Mouse (Mus musculus): ENCODE measurements around the gene Mri1.
"Not testable (repeated sequence)": the region's sequence is repeated elsewhere in the genome, so short reads cannot be mapped to it uniquely, and the experiment has no call there.

The Mri1 gene

DNA sequence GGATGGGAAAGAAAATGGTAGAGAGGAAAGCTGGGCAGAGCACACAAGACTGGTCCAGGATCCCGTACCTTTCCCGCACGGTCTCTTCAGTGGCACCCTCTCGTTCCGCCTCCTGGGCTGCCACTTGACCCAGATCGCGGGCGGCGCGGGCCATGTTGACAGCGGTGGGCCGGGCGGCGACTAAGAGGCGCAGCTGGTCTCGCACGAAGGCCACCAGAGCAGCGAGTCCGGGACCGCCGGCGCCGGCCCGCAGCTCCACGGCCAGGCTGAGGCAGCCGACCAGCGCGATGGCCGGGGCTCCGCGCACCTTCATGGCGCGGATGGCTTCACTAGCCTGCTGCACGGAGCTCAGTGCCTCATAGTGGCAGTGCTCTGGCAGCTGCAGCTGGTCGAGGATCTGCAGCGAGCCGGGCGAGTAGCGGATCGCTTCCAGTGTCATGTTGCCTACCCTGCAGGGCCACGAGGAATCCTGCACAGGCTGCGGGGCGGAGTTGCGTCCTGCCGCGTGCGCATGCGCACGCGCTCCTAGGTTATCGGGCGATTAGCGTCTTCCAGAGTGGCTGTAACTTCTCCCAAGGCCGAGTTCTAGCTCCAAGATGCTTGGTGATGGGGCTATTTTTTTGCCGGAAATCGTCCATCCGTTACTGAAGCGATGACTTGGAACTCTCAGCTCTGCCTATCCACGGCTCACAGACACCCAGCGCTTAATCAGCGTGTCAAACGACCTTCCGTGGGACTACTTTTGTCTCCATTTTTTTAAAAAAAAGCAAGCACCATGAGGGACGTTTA lies at the start of gene Mri1:
Gene Mri1, minus strand, starts transcription at position 505 of the 789 bp plus-strand sequence.
- peak; percentile 61 to 75 for DNase-seq (ENCODE audit: low spot score in 2 of 2)

DNA sequence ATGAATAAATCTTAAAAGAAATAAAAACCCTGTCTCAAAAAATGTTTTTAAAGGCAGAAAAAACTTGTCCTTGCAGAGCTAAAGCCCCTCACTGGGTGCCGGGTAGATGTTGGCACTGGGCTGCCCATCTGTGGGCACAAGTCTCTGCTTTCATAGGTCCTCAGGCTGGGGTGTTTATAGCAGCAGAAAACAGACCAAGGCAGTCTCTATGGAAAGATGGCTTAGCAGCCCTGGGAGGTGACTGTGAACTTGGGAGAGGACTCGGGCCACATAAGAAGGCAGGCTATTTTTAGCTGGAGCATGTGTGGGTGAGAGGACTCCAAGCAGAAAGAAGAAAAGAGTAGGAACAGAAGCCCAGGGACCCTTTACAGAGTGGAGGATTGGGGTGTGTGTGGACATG lies 46.8 kb upstream of the Mri1 start:
- DNase-seq (ENCODE audit: low spot score in 2 of 2) = no peak

DNA sequence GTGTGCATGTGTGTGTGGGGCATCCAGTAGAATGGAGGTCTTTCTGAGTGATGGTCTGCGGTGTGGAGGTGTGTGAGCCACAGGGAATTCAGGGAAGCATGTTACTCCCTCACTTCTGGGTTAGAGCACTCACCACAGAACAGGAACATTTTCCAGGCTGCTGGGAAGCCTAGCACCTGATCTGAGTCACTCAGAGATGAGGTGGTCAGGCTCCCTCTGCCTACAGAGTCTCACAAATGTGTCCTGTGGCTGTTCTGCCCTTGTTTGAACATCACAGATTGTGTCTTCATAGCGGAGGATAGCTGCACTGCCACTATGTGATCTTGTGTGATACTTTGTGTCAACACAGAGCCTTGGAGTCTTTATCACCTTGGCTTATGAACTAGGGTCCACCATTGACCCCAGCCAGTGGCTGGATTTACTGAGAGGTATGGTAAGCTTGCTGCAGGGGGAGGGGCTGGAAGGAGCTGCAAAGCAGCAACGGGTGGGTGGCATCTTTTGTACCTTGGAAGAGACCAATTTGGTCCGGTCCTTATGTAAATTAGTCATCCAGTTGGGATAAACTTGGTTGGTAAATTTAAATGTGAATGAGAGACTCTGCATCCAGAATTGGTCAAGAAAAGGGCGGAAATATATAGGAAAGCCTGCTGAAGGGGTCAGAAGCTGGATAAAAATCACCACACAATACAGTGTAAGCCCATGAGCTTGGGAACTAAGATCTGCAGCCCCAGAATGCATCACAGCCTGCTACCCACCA lies 40.1 kb upstream of the Mri1 start:
- DNase-seq (ENCODE audit: low spot score in 2 of 2) = no peak

DNA sequence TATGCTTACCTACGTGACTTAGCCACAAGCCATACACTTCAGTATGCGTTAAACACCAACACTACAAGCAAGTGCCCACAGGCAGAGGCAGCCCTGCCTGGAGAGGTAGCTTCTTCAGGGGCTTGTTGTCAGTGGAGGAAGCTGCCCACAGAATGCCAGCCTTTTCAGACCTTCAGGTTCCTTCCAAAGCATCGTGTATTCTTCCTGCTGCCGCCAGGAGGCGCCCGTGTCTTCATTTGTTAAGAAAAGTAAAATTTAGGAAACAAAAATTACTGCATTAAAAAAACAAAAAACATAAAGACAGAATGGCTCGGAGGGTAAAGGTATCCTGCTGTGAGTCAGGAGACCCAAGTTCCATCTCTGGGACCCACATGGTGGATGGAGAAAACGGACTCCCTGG lies 34.6 kb upstream of the Mri1 start:
- peak in 1 of 2 experiments; percentile 28 for DNase-seq (ENCODE audit: low spot score in 2 of 2)

DNA sequence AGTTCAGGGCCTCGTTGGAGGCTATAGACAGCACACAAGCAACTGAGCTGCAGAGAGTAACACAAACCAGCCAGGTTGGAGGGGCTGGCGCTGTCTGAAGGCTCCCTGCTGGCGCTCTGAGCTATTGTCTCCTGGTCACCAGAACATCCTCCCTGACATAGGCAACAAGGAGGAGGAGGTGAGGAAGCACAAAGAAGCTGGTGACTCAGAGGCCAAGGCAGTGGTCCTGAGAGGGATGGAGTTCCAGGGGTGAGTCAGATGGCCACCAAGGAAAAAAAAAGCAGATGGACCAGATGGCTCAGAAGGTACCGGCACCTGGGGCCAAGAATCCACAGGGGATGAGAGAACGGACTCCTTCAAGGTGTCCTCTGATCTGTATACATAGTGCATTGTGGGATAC lies 34.0 kb upstream of the Mri1 start:
- DNase-seq (ENCODE audit: low spot score in 2 of 2) = no peak

DNA sequence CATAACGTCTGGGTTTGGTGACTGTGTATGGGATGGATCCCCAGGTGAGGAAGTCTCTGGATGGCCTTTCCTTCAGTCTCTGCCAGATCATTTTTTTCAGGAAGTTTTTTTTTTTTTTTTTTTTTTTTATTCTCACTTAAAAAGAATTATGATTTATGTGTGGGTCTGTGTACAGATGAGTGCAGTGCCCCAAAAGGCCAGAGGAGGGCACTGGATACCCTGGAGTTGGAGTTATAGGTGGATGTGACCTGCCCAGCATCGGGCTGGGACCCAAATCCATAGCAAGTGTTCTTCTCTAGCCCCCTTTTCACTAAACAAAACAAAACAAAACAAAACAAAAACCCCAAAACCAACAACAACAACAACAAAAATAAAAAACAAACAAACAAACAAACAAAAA lies 31.8 kb upstream of the Mri1 start:
- DNase-seq (ENCODE audit: low spot score in 2 of 2) = no peak

DNA sequence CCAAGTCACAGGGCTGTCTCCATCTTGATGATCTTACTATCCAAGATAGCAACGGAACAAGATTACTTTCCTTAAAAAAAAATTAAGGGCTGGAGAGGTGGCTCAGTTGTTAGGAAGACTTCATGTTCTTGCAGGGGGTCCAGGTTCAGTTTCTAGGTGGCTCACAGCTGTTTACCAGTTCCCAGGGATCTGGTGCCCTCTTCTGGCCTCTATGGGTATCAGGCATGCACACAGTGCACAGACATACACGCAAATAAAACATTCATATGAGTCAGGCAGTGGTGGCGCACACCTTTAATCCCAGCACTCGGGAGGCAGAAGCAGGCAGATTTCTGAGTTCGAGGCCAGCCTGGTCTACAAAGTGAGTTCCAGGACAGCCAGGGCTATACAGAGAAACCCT lies 28.5 kb upstream of the Mri1 start:
- not testable (repeated sequence) for DNase-seq (ENCODE audit: low spot score in 2 of 2)

DNA sequence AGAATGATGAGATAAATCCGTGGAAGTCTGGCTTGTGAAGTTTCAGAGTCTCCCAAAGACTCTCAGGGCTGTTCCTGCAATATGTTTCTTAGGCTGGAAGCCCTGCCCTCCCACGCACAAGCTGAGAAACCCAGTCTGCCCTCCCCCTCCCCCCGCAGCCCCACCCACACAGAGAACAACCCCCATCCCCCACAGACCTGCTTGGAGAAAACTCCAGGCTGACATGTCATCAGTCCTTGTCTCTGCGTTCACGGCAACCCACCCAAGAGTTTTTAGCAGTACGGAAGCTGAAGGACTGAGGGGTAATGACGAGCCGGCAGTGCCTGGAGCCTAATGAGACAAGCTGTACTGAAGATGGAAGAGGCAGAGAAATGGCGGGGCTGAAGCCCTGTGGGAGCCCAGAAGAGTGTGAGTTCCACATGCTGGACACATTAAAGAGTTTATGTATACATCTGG lies 27.5 kb upstream of the Mri1 start:
- no peak for DNase-seq (ENCODE audit: low spot score in 2 of 2)

DNA sequence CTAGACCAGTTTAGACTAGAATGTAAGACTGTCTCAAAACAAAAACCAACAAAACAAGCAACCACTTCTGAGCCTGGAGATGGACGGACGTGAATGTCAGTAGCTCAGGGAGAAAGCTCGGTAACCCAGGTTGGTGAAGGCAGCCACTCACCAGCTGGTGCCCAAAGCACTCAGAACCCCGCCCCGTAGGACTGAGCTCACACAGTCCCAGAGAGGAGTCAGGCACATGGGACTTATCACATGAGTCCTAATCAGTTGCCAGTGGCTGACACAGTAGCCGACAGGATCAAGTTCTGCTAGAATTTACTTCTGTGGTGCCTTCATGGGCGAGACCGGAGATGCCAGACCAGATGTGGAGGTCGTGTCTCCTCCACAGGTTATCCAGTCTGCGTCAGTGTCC lies 23.7 kb upstream of the Mri1 start:
- no peak for DNase-seq (ENCODE audit: low spot score in 2 of 2)

DNA sequence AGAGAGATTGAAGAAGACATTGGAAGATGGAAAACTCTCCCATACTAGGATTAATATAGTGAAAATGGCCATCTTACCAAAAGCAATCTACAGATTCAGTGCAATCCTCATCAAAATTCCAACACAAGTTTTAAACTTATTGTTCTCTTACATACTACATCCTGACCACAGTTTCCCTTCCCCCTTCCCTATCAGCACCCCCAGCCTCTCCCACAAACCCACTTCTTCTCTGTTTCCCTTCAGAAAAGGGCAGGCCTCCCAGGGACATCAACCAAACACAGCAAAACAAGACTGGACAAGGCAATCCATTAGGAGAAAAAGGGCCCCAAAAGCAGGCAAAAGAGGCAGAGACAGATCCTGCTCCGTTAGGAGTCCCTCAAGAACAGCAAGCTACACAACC lies 19.3 kb upstream of the Mri1 start:
- no peak for DNase-seq (ENCODE audit: low spot score in 2 of 2)

DNA sequence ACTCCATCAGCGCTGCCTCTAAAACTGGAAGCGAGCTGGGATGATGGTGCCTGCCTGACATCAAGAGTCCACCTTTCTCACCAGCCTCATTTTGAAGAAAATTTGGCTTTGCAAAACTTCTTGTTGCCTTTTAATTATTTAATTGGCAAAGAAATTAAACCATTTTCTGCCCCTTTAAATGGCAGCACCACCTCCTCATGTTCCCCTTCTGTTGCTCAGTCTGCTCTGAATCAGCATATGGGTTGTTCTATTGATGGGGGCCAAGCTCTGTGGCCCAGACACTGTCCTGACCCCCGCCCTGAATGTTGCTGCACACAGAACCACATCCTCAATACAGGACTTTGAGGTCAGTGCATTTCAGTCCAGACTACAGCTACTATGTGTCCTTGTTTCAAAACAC lies 16.8 kb upstream of the Mri1 start:
- no peak for DNase-seq (ENCODE audit: low spot score in 2 of 2)

DNA sequence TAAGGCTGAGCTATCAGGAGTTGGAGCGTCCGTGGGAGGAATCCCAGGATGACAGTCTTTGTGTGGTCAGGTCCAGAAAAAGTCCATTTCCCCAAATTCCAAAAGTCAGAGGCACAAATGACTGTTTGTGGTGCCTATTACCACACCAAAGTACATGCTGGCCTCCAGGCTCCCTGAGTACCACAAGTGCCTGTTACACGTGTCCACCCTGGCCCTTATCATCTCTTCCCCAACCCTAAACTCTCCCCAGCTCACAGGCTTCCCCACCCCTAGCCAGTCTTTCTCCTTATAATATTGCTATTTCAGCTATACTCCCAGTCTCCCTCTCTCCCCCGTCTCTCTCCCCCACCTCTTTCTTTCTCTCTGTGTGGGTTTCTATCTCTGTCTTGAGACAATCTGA lies 15.2 kb upstream of the Mri1 start:
- no peak for DNase-seq (ENCODE audit: low spot score in 2 of 2)

DNA sequence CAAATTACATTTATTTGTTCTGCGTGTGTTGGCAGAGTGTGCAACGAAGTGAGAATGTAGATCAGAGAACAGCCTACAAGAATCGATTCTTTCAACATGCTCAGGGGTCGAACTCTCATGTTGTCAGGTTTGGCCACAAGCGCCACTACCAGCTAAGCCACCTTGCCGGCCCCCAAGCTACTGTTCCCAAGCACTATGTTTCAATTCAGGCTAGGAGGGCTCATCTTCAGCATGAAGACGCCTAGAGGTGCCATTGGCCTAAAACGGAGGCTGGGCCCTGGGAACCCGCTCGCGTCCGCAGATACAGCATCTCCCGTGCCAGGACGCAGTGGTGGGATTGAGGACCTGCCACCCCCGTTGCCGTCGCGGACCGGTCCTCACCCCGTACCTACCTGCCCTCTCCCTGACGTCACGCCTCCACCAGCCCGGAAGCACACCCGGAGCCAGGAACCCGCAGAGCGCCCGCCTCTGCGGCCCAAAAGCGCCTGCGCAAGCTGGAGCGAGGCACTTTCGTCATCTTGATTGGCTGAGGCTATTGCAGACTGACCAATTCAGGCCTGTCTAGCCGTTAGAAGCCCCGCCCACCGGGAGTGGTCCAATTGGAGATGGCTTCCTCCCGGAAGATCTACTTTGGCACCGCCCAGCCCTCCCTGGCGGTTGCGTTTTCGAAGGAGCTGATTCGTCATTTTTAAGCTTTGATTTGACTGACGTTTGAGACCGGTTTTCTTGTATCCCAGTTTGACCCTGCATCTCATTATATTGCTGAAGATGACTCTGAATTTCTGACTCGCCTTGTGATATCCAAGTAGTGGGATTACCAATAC lies 13.0 kb upstream of the Mri1 start, which contains the start of gene Ccdc130:
Gene Ccdc130, minus strand, starts transcription at position 431 of the 824 bp plus-strand sequence.
- DNase-seq (ENCODE audit: low spot score in 2 of 2) = peak; percentile 94 to 99

DNA sequence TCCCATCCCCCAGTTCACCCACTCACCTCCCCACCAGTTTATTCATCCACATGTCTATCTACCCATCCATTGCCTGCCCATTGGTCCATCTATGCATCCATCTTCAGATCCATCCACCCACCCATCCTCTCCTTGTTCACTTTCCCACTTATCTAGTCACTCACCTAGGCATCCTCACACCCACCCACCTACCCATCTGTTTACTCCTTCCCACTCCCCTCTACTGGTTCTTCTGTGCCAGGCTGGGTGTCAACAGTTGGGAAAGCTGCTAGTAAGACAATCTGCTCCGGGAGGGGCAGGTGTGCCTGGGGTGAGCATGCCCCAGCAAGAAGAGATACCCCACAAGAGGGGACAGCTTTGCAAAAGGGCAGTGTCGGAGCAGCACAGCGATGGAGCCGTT lies 4.0 kb upstream of the Mri1 start:
- DNase-seq (ENCODE audit: low spot score in 2 of 2) = no peak

DNA sequence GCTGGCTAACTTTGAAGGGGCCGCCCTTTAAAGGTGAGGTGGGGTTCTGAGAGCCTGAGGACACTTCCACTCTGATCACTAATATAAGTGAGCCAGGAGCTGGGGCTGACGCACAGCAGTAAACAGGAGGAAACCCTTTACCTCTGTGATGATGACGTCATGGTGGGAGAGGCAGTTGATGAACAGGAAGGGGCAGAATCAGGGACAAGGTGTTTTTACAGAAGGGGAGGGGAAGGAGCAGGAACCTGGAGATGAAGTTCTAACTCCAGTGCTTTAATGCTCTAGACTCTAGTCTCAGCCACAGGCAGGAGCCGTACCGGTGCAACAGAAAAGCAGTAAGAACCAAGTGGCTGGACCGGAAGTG lies 686 bp downstream of the Mri1 start:
- peak in 1 of 2 experiments; percentile 48 for DNase-seq (ENCODE audit: low spot score in 2 of 2)

DNA sequence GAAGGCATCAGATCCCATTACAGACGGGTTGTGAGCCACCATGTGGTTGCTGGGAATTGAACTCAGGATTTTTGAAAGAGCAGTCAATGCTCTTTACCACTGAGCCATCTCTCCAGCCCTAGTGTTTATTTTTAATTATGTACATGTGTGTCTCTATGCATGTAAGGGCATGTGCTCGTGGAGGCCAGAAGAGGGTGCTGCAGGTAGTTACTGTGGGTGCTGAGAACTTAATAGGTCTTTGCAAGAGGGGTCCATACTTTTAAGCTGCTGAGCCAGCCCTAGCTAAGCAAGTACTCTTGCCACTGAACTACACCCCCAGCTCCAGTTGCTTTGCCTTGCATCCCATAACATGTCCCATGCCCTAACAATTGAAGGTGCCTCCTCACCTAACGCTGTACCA lies 1.3 kb downstream of the Mri1 start:
- DNase-seq (ENCODE audit: low spot score in 2 of 2) = no peak

DNA sequence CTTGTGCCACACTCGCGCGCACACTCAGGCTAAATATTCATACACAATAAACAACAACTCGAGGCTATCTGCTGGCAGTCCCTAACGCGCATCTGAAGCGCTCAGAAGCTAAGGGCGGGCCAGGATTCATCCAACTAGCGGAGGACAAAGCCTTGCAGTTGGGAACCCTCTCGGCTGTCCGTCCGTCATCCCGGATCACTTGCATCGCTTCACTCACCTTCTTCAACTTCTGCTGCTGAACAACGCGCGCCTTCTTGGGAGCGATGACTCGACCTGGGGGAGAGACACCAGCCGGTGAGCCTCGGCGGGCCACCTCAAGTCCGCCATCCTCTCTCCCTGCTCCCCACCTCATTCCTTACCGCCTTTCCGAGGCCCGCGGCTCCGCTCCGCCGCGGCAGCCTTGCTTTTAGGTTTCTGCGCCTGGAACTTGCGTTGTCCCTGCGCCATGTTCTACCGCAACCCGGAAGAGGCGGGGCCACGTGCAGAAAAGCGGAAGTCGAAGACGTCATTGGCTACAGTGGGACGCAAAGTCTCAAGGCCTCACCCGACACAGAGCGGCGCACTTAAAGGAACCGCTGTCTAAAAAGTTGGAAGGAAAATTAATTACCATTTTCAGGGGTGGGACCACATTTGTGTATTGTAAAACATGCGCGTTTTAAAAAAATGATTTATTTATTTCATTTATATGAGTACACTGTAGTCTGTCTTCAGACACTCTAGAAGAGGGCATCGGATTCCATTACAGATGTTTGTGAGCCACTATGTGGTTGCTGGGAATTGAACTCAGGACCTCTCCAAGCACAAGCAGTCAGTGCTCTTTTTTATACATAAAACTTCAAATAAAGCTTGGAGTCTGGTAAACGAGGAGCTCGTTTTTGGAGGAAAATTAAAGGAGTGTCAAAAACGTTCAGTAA lies 7.6 kb downstream of the Mri1 start, which contains the start of gene D8Ertd738e:
Gene D8Ertd738e, minus strand, starts transcription at position 463 of the 914 bp plus-strand sequence.
- DNase-seq (ENCODE audit: low spot score in 2 of 2) = peak; percentile 66 to 81

DNA sequence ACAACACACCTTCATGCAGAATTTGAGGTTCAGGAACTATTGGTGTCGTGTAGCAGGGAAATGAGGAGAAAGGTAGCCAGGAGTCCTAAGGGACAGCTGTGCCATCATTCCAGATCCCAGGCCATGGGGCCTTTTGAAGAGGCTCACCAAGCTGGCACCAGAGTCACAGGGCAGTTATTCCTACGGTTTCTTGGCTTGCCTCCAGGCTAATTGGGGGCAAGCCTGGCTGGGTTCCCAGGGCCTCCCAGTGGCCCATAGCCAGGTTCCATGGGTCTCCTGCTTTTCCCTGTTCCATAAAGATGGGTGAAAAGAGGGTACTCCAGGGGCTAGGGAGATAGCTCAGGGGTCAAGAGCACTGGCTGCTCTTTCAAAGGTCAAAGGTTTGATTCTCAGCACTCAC lies 15.3 kb downstream of the Mri1 start:
- no peak for DNase-seq (ENCODE audit: low spot score in 2 of 2)

DNA sequence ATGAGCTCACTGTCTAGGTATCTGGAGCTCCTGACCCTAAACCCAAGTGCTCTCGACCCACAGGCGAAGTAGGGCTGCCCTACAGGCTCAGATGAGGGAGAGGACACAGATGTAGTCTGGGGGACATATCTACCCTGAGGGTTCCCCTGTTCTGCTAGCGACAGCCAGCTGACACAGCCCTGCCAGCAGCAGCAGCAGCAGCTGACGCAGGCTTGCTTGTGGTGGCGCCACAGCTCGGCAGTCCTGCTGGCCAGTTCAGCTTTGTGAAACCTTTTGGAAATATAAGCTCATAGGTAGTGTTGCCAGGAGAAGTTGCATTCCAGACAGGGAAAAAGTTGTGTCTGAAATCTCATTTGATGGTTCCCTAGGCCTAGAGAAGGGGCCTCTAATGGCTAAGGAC lies 16.0 kb downstream of the Mri1 start:
- DNase-seq (ENCODE audit: low spot score in 2 of 2) = no peak

DNA sequence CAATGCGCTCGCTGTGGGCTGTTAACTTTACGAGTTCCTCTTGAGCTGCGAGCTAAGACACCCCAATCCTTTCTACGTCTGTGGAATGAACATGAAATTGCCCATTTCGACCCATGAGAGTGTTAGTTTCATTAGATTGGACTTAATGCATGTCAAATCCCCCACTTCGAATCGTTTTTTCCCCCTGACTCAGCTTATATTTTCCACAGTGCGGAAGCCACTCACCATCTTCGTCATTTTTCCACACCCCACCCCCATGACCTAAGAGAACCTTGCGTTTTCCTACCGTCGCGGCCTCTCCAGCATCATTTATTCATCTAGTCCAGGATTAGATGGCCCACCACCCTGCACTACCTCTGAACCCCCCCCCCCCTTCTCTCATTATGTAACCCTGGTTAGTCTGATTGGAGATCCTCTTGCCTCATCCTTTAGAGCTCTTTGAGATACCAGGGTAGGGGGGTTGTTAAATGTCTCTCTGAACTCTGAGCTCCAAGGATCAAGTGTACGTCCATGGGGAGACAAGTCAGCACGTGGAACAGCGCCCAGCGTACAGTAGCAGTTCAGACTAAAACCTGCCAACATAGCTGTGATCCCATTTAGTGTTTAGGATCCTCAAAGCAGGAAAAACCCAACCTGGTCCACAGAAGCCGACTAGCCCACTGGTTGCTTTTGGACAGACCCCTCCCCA lies 19.4 kb downstream of the Mri1 start:
- DNase-seq (ENCODE audit: low spot score in 2 of 2) = no peak
